Mouse (Mus musculus) layer of hippocampus, adult 9-11 months (tissue): Measurements from ENCODE around the gene Isoc2b.
"Not testable (repeated sequence)": the region's sequence is repeated elsewhere in the genome, so short reads cannot be mapped to it uniquely, and the experiment has no call there.

Source experiments
- DNase-seq: peaks from one replicate; pipeline ENCODE4 v3.0.0; 2022

Isoc2b gene

GRCm38 (mm10) chr7:4830476-4830875, 39.6 kb downstream of the Isoc2b start:
- DNase-seq = no peak

- DNase-seq = no peak
Observed at GRCm38 (mm10) chr7:4825365-4825764, 44.7 kb downstream of the Isoc2b start.

- DNase-seq = no peak
Observed at GRCm38 (mm10) chr7:4822162-4822907, 47.7 kb downstream of the Isoc2b start.

GRCm38 (mm10) chr7:4821690-4822089, 48.4 kb downstream of the Isoc2b start:
- peak; percentile 75 for DNase-seq

- DNase-seq = not testable (repeated sequence)
Observed at GRCm38 (mm10) chr7:4820925-4821324, 49.1 kb downstream of the Isoc2b start.

GRCm38 (mm10) chr7:4816559-4816958, 53.5 kb downstream of the Isoc2b start:
- no peak for DNase-seq

- DNase-seq = no peak
Observed at GRCm38 (mm10) chr7:4813105-4813791, 56.8 kb downstream of the Isoc2b start.

- DNase-seq = peak; percentile 99
Observed at GRCm38 (mm10) chr7:4812303-4813104, 57.6 kb downstream of the Isoc2b start, which contains the start of gene Ube2s. Gene Ube2s, minus strand, starts transcription at chr7:4812590.

- DNase-seq = peak; percentile 46
Observed at GRCm38 (mm10) chr7:4811842-4812302, 58.2 kb downstream of the Isoc2b start.

GRCm38 (mm10) chr7:4811131-4811530, 58.9 kb downstream of the Isoc2b start:
- DNase-seq = not testable (repeated sequence)

GRCm38 (mm10) chr7:4806716-4807115, 63.3 kb downstream of the Isoc2b start:
- DNase-seq = no peak

- no peak for DNase-seq
Observed at GRCm38 (mm10) chr7:4802247-4802646, 67.8 kb downstream of the Isoc2b start.

GRCm38 (mm10) chr7:4795767-4796433, 74.2 kb downstream of the Isoc2b start:
- peak; percentile 31 for DNase-seq
